Mouse (Mus musculus): Measurements from ENCODE around the gene Itpkc.

- TF ChIP-seq POLR2A (IDR thresholded peaks at IDR 0.05; ENCODE audit: borderline replicate concordance, extremely low read depth, low read depth, low read length) (no peak), CTCF (IDR thresholded peaks at IDR 0.05; ENCODE audit: insufficient read depth, low read length) (no peak)
Observed at GRCm38 (mm10) chr7:27161744-27162143, 66.7 kb downstream of the Itpkc start.

Measured in lung, adult 2 months (tissue).